Mouse (Mus musculus): ENCODE results near the gene Tmem169. TPM values are rescaled to one million over a fixed set of nuclear protein-coding genes. Genes with fewer than 3 reads are reported as not detected.
A peak's percentile ranks its signal among the peaks of the same experiment; 100 is the strongest.

The Tmem169 gene
- polyA plus RNA-seq, 1 experiment from 2014 or later = 4.2 TPM

DNA sequence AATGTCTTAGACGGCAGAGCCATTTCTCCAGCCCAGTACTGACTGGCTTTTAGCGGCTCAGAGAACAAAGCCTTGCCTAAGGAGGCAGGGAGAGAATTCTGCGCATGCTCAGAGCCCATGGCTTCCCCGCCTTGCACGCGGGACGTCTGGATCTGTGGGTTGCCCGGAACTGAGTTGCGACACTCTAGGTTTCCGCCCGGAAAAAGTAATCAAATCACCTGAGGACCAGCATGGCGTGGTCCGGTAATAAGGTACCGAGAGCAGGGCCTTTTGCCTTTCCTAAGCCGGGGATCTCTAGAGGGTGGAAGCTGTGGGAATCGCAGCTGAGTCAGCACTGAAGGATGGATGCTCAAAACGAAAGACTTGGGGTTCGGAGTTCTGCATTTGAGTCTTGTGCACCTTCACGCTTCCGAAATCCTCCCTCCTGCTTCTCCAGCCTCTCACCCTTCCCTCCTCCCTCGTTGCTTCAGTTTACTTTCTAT, 23.2 kb downstream of the Tmem169 start, which contains the start of gene Xrcc5:
TSS of gene Xrcc5 (plus strand) at position 105 of the 482 bp plus-strand sequence.
- Histone ChIP-seq H3K27ac (ENCODE audit: low read depth) (peak within 1 kb of the TSS; percentile 92), H3K4me1 (replicated peaks; ENCODE audit: control insufficient read depth, insufficient read depth, low read length) (0 out of 2 replicates have a peak, but pooled peaks cover 5% of the 10 kb centered on the region)

DNA sequence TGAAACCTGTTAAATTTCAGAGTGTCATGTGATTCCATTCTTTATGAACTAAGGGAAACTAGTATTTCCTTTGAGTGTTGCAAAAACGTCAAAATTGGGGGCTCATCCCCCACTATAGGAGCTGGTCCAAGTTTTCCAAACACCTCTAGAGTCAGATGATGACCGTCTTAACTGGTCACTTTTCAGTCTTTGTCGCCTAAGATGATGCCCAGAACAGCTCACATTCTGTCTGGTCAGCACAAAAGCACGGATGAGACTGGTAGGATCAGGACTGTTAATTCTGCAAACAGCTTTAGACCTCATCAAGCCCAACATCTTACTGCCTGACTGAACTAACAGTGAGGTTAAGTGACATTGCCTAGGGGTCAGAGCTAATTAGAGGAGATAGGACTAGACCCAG, 24.8 kb downstream of the Tmem169 start:
- 55% methylated on average over 4 of the region's 4 CpGs for WGBS
- Histone ChIP-seq H3K27me3 (replicated peaks; ENCODE audit: control insufficient read depth, insufficient read depth, low read length) (no peaks in the 10 kb centered on the region), H3K4me2 (ENCODE audit: low read length) (no peak overlapping the region), H3K27ac (ENCODE audit: low read depth) (no peak overlapping the region), H3K36me3 (ENCODE audit: control insufficient read depth, insufficient read depth, low read length) (peaks cover 16% of the 10 kb centered on the region), H3K4me3 (ENCODE audit: low read depth, low read length) (no peak overlapping the region), H3K4me1 (replicated peaks; ENCODE audit: control insufficient read depth, insufficient read depth, low read length) (0 out of 2 replicates have a peak, but pooled peaks cover 5% of the 10 kb centered on the region), H3K9me3 (ENCODE audit: control insufficient read depth, low read length) (no peaks in the 10 kb centered on the region), H3K9ac (ENCODE audit: low read length) (no peak overlapping the region)
- DNase-seq (ENCODE audit: low spot score) (no peak), ATAC-seq (replicated peaks; ENCODE audit: low FRiP score, low TSS enrichment, low read depth) (no peak)

More for the DNA sequence above, 23.2 kb downstream of the Tmem169 start, which contains the start of gene Xrcc5:
- WGBS = under 1% methylated on average over 21 of the region's 21 CpGs
- H3K9me3 ChIP-seq (ENCODE audit: control insufficient read depth, low read length) = no peaks in the 10 kb centered on the region
- peak within 1 kb of the TSS; percentile 47 for H3K4me2 ChIP-seq (ENCODE audit: low read length)
- peak; percentile 98 for ATAC-seq (replicated peaks; ENCODE audit: low FRiP score, low TSS enrichment, low read depth)
- H3K4me3 ChIP-seq (ENCODE audit: low read depth, low read length) = peak within 1 kb of the TSS; percentile 47
- H3K27me3 ChIP-seq (replicated peaks; ENCODE audit: control insufficient read depth, insufficient read depth, low read length) = no peaks in the 10 kb centered on the region
- peak; percentile 93 for DNase-seq (ENCODE audit: low spot score)
- peak within 1 kb of the TSS; percentile 71 for H3K9ac ChIP-seq (ENCODE audit: low read length)
- peaks cover 11% of the 10 kb centered on the region for H3K36me3 ChIP-seq (ENCODE audit: control insufficient read depth, insufficient read depth, low read length)

DNA sequence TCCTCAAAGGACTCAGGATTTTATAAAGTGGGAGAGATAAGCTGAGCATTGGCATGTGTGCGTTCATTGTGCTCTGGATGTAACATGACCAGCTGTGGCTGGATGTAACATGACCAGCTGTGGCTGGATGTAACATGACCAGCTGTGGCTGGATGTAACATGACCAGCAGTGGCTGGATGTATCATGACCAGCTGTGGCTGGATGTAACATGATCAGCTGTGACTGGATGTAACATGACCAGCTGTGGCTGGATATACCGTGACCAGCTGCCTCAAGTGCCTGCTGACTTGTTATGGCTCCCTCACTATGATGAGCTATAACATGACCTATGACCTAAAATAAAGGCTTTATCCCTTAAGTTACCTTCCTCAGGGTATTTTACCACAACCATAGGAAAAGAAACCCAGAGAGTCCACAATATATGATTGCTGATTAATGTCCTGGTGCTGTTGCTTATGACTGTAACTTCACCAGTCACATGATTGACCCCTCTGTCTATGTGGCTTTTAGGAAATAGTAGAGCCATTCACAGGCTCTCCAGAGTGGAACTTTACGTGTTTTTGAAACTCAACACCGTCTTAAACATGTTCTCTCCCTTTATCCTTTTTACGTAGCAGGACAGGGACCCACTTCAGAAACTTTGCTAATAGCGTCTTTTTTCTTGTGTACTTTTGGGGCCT, 25.7 kb downstream of the Tmem169 start:
- Histone ChIP-seq H3K9me3 (ENCODE audit: control insufficient read depth, low read length) (no peaks in the 10 kb centered on the region), H3K27ac (ENCODE audit: low read depth) (no peak overlapping the region), H3K36me3 (ENCODE audit: control insufficient read depth, insufficient read depth, low read length) (peaks cover 22% of the 10 kb centered on the region), H3K27me3 (replicated peaks; ENCODE audit: control insufficient read depth, insufficient read depth, low read length) (no peaks in the 10 kb centered on the region), H3K4me2 (ENCODE audit: low read length) (no peak overlapping the region), H3K4me1 (replicated peaks; ENCODE audit: control insufficient read depth, insufficient read depth, low read length) (0 out of 2 replicates have a peak, but pooled peaks cover 5% of the 10 kb centered on the region), H3K9ac (ENCODE audit: low read length) (no peak overlapping the region), H3K4me3 (ENCODE audit: low read depth, low read length) (no peak overlapping the region)
- ATAC-seq (replicated peaks; ENCODE audit: low FRiP score, low TSS enrichment, low read depth) (no peak), DNase-seq (ENCODE audit: low spot score) (no peak)
- WGBS = 62% methylated on average over 6 of the region's 6 CpGs

DNA sequence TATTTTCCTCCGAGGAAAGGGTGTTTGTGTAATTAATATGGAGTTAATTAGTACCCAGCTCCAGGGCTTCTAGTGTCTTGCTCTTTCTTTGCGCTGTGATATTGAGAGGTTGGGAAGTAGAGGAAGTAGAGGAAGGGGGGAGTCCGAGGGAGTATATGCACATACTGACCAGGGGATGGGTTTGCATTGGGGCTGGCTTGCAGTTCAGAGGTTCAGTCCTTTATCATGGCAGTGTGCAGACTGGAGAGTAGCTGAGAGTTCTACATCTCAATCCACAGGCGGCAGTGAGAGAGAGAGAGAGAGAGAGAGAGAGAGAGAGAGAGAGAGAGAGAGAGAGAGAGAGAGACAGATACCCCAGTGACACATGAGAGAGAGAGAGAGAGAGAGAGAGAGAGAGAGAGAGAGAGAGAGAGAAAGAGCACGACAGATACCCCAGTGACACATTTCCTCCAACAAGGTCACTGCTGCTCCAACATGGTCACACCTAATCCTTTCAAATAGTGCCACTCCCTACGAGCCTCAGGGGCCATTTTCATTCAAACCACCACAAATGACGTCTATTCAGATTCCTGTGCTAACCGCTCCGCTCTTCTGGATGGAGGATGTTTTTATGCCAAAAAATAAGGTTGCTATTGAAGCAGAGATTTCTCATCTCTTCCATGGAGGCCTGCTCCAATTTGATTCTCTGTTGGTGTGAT, 28.7 kb downstream of the Tmem169 start:
- WGBS = 89% methylated on average over 9 of the region's 9 CpGs

DNA sequence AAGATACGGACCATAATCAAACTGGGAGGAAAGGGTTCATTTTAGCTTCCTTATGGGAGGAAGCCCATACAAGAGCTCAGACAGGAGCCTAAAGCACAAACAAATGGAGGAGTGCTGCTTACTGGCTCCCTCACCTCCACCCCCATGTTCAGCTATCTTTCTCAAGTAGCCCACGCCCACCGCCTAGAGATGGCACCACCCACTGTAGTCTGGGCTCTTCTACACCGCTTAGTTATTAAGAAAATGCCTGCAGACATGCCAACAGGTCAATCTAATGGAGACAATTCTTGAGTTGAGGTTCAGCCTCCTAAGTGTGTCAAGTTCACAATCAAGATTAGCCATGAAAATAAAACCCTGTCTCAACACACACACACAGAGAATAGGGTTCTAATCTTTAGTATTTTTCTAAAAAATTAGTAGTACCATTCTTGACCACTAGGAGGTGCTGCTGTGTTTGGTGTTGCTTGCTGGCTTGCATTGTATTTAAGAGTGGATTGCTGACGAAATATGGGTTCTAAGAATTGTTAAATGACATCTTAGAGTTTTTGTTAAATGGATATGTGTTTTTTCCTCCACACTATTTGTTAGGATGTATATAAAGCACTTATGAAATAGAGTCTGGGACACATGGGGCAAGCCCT, 29.4 kb downstream of the Tmem169 start:
- Histone ChIP-seq H3K27ac (ENCODE audit: low read depth) (no peak overlapping the region), H3K9ac (ENCODE audit: low read length) (no peak overlapping the region), H3K36me3 (ENCODE audit: control insufficient read depth, insufficient read depth, low read length) (peaks cover 44% of the 10 kb centered on the region), H3K4me2 (ENCODE audit: low read length) (no peak overlapping the region), H3K4me3 (ENCODE audit: low read depth, low read length) (no peak overlapping the region), H3K27me3 (replicated peaks; ENCODE audit: control insufficient read depth, insufficient read depth, low read length) (no peaks in the 10 kb centered on the region), H3K4me1 (replicated peaks; ENCODE audit: control insufficient read depth, insufficient read depth, low read length) (no peaks in the 10 kb centered on the region), H3K9me3 (ENCODE audit: control insufficient read depth, low read length) (no peaks in the 10 kb centered on the region)
- no peak for ATAC-seq (replicated peaks; ENCODE audit: low FRiP score, low TSS enrichment, low read depth)
- 76% methylated on average over 5 of the region's 5 CpGs for WGBS
- no peak for DNase-seq (ENCODE audit: low spot score)

More for the DNA sequence above, 28.7 kb downstream of the Tmem169 start:
- Histone ChIP-seq H3K9ac (ENCODE audit: low read length) (no peak overlapping the region), H3K27ac (ENCODE audit: low read depth) (no peak overlapping the region), H3K4me1 (replicated peaks; ENCODE audit: control insufficient read depth, insufficient read depth, low read length) (0 out of 2 replicates have a peak, but pooled peaks cover 5% of the 10 kb centered on the region), H3K9me3 (ENCODE audit: control insufficient read depth, low read length) (no peaks in the 10 kb centered on the region), H3K36me3 (ENCODE audit: control insufficient read depth, insufficient read depth, low read length) (peaks cover 38% of the 10 kb centered on the region), H3K4me2 (ENCODE audit: low read length) (no peak overlapping the region), H3K27me3 (replicated peaks; ENCODE audit: control insufficient read depth, insufficient read depth, low read length) (no peaks in the 10 kb centered on the region), H3K4me3 (ENCODE audit: low read depth, low read length) (no peak overlapping the region)
- ATAC-seq (replicated peaks; ENCODE audit: low FRiP score, low TSS enrichment, low read depth) = no peak
- no peak for DNase-seq (ENCODE audit: low spot score)

DNA sequence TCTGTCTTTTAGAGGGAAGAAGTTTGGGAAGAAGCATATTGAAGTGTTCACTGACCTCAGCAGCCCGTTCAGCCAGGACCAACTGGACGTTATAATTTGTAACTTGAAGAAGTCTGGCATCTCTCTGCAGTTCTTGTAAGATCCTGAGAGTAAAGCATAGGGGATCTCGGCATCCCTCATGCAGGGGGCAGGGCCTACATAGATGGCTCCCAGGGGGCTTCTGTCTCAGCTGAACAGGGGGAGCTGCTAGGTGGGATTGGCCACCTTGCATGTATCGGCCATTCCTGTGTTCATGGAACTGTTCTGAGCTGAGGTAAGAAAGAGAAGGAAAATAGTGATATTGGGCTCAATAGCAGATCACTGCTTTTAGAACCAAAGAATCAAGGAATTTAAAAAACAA, 31.3 kb downstream of the Tmem169 start:
- no peak overlapping the region for H3K27ac ChIP-seq (ENCODE audit: low read depth)
- no peak overlapping the region for H3K4me3 ChIP-seq (ENCODE audit: low read depth, low read length)
- H3K9me3 ChIP-seq (ENCODE audit: control insufficient read depth, low read length) = no peaks in the 10 kb centered on the region
- no peaks in the 10 kb centered on the region for H3K27me3 ChIP-seq (replicated peaks; ENCODE audit: control insufficient read depth, insufficient read depth, low read length)
- 84% methylated on average over 4 of the region's 4 CpGs for WGBS
- DNase-seq (ENCODE audit: low spot score) (no peak), ATAC-seq (replicated peaks; ENCODE audit: low FRiP score, low TSS enrichment, low read depth) (no peak)
- no peak overlapping the region for H3K4me2 ChIP-seq (ENCODE audit: low read length)
- H3K9ac ChIP-seq (ENCODE audit: low read length) = no peak overlapping the region
- H3K36me3 ChIP-seq (ENCODE audit: control insufficient read depth, insufficient read depth, low read length) = peaks cover 61% of the 10 kb centered on the region
- no peaks in the 10 kb centered on the region for H3K4me1 ChIP-seq (replicated peaks; ENCODE audit: control insufficient read depth, insufficient read depth, low read length)

DNA sequence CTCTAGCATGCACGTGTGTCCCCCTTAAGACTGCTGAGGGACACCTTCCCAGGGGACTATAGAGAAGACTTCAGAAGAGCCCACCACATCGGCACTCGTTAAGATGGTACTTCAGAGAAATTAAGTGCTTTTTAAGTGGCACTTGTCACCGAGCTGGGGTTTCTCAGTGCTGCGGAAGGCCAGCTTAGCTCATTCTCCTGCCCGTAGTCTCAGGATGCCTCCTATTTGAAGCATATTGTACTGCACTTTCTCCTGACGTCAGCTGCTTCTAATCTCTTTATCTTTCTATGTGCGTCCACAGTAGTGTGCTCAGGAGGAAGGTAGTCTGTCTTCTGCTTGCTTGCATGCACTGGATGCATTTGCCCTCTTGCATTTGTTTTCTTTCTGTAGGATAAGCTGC, 32.2 kb downstream of the Tmem169 start:
- no peak for DNase-seq (ENCODE audit: low spot score)
- Histone ChIP-seq H3K4me3 (ENCODE audit: low read depth, low read length) (no peak overlapping the region), H3K36me3 (ENCODE audit: control insufficient read depth, insufficient read depth, low read length) (peaks cover 66% of the 10 kb centered on the region), H3K9me3 (ENCODE audit: control insufficient read depth, low read length) (no peaks in the 10 kb centered on the region), H3K4me1 (replicated peaks; ENCODE audit: control insufficient read depth, insufficient read depth, low read length) (no peaks in the 10 kb centered on the region), H3K9ac (ENCODE audit: low read length) (no peak overlapping the region), H3K27me3 (replicated peaks; ENCODE audit: control insufficient read depth, insufficient read depth, low read length) (no peaks in the 10 kb centered on the region), H3K4me2 (ENCODE audit: low read length) (no peak overlapping the region), H3K27ac (ENCODE audit: low read depth) (no peak overlapping the region)
- ATAC-seq (replicated peaks; ENCODE audit: low FRiP score, low TSS enrichment, low read depth) = no peak
- 82% methylated on average over 8 of the region's 8 CpGs for WGBS

DNA sequence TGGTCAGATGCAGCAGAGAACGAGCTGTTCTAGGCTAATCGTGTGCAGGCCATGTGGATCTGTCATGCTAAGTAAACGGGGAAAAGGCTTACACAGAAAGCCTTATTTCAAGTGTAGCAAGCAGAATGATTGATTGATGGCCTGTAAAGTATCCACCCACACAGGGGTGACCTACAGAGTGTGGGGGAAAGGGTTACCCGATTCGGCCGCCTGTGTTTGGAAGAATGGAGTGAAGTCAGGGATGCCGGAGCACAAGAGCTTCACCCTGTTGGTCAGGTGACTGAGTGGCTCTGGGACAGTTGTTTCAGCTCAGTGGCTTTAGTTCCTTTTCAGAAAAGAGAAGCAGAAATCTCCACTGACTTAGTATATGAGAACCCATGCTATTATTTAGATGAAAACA, 32.7 kb downstream of the Tmem169 start:
- Histone ChIP-seq H3K4me3 (ENCODE audit: low read depth, low read length) (no peak overlapping the region), H3K4me1 (replicated peaks; ENCODE audit: control insufficient read depth, insufficient read depth, low read length) (no peaks in the 10 kb centered on the region), H3K9ac (ENCODE audit: low read length) (no peak overlapping the region), H3K27me3 (replicated peaks; ENCODE audit: control insufficient read depth, insufficient read depth, low read length) (no peaks in the 10 kb centered on the region), H3K9me3 (ENCODE audit: control insufficient read depth, low read length) (no peaks in the 10 kb centered on the region), H3K36me3 (ENCODE audit: control insufficient read depth, insufficient read depth, low read length) (peaks cover 66% of the 10 kb centered on the region), H3K4me2 (ENCODE audit: low read length) (no peak overlapping the region), H3K27ac (ENCODE audit: low read depth) (no peak overlapping the region)
- ATAC-seq (replicated peaks; ENCODE audit: low FRiP score, low TSS enrichment, low read depth) = no peak
- DNase-seq (ENCODE audit: low spot score) = no peak
- 77% methylated on average over 7 of the region's 7 CpGs for WGBS
